Mouse (Mus musculus): ENCODE data around the gene Ctsw.

DNA sequence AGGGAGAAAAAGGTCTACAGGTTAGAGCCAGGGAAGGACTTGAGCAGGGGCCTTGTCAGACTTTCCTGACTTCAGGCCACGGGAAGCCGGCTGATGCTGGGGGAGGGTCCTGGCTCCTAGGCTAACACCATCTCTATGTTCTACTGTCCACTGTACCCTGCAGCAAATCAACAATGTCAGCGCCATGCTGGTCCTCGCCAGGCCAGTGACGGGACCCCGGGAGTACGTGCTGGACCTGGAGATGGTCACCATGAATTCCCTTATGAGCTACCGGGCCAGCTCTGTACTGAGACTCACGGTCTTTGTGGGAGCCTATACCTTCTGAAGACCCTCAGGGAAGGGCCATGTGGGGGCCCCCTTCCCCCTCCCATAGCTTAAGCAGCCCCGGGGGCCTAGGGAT is 13.1 kb upstream of the Ctsw start:
- TF ChIP-seq CTCF (IDR thresholded peaks at IDR 0.05; ENCODE audit: borderline replicate concordance, extremely low read depth, insufficient read depth, insufficient read length) (no peak), POLR2A (IDR thresholded peaks at IDR 0.05; ENCODE audit: borderline replicate concordance, extremely low read depth, insufficient read depth, insufficient read length, poor library complexity, severe bottlenecking) (no peak)
